ENCODE assay signal across 8 mouse cellular contexts in genomic region chr12:13214345-13215278, GRCm38 (mm10). TPM values are rescaled to one million over a fixed set of nuclear protein-coding genes. Genes with fewer than 3 reads are reported as not detected.
A peak's percentile ranks its signal among the peaks of the same experiment; 100 is the strongest.
DNase-seq lines count a peak whose midpoint lies in the region; ATAC-seq and TF ChIP-seq lines count a peak whose summit lies in the region.

No protein-coding gene starts in this region.

- no peaks in the 10 kb centered on the region for H3K27me3 ChIP-seq in ES-Bruce4 (ENCODE audit: control insufficient read depth, insufficient read depth, low read length, poor library complexity, severe bottlenecking)
- H3K27me3 ChIP-seq in forebrain, embryonic 13.5 days = no peaks in the 10 kb centered on the region
- H3K27me3 ChIP-seq in liver, postnatal 0 days (ENCODE audit: insufficient read depth, low read length) = no peaks in the 10 kb centered on the region

- H3K4me2 ChIP-seq in forebrain, embryonic 13.5 days = peak overlapping the region; percentile 12; the same call in 1 of the 2 replicates
- H3K4me2 ChIP-seq in liver, postnatal 0 days (ENCODE audit: low read depth, low read length) = no peak overlapping the region

- H3K36me3 ChIP-seq in ES-Bruce4 (ENCODE audit: control insufficient read depth, insufficient read depth, low read length, poor library complexity, severe bottlenecking) = peaks cover 13% of the 10 kb centered on the region
- H3K36me3 ChIP-seq in forebrain, embryonic 13.5 days (ENCODE audit: poor library complexity, severe bottlenecking) = peaks cover 27% of the 10 kb centered on the region
- peaks cover 10% of the 10 kb centered on the region for H3K36me3 ChIP-seq in liver, postnatal 0 days (replicated peaks; ENCODE audit: insufficient read depth, low read length)

- DNase-seq in c-Kit-positive CD71-positive TER-119-positive erythroid progenitor cells, embryonic 14.5 days (ENCODE audit: low spot score) = peak; percentile 69
- peak; percentile 83 to 89 for DNase-seq in heart, postnatal 14 days
- DNase-seq in layer of hippocampus, adult 11-12 months (ENCODE audit: low spot score) = peak; percentile 90
- DNase-seq in liver, postnatal 0 days = peak; percentile 82
- peak; percentile 22 to 32 for DNase-seq in thymus, adult 18-20 months

- intact Hi-C loops in heart, postnatal 14 days (cut with DNase I) = loop anchor here (1.0 to 5.0 kb wide), 8 partner anchors 37 to 1037 kb away; no protein-coding TSS in a partner anchor

- no peaks in the 10 kb centered on the region for H3K4me1 ChIP-seq in ES-Bruce4 (ENCODE audit: control insufficient read depth, insufficient read depth, low read length)
- peaks cover 13% of the 10 kb centered on the region for H3K4me1 ChIP-seq in forebrain, embryonic 13.5 days
- peaks cover 9% of the 10 kb centered on the region for H3K4me1 ChIP-seq in liver, postnatal 0 days (ENCODE audit: insufficient read depth)
- H3K4me1 ChIP-seq in olfactory bulb, adult 2 months (ENCODE audit: control insufficient read depth, insufficient read depth, low read length) = peaks cover 16% of the 10 kb centered on the region

- H3K9ac ChIP-seq in ES-Bruce4 (ENCODE audit: low read depth, poor library complexity, severe bottlenecking) = no peak overlapping the region
- no peak overlapping the region for H3K9ac ChIP-seq in forebrain, embryonic 13.5 days
- no peak overlapping the region for H3K9ac ChIP-seq in liver, postnatal 0 days (replicated peaks)

- no peak for TF ChIP-seq EP300 in ES-Bruce4 (IDR thresholded peaks at IDR 0.05; ENCODE audit: insufficient read depth, low read depth, low read length)
- TF ChIP-seq EP300 in liver, postnatal 0 days (IDR thresholded peaks at IDR 0.05; ENCODE audit: low read depth) = no peak

- peak; percentile 93 for ATAC-seq in forebrain, embryonic 13.5 days
- ATAC-seq in liver, postnatal 0 days = peak; percentile 72

- WGBS in forebrain, embryonic 13.5 days = 11% methylated on average over 11 of the region's 11 CpGs
- WGBS in liver, postnatal 0 days (ENCODE audit: insufficient replicate concordance) = 46% methylated on average over 11 of the region's 11 CpGs
- WGBS in olfactory bulb, adult 2 months = 26% methylated on average over 11 of the region's 11 CpGs

- TF ChIP-seq CTCF in ES-Bruce4 (IDR thresholded peaks at IDR 0.05; ENCODE audit: low read depth, low read length) = peak; percentile 90
- peak; percentile 99 for TF ChIP-seq CTCF in liver, postnatal 0 days (IDR thresholded peaks at IDR 0.05; ENCODE audit: low read depth)
- no peak; the same call in 1 of the 2 replicates for TF ChIP-seq CTCF in olfactory bulb, adult 2 months (IDR thresholded peaks at IDR 0.05; ENCODE audit: insufficient read depth, low read depth, low read length)

- H3K4me3 ChIP-seq in ES-Bruce4 (ENCODE audit: low read depth, low read length) = no peak overlapping the region
- no peak overlapping the region for H3K4me3 ChIP-seq in forebrain, embryonic 13.5 days
- no peak overlapping the region for H3K4me3 ChIP-seq in liver, postnatal 0 days (ENCODE audit: low read depth, low read length)
- no peak overlapping the region for H3K4me3 ChIP-seq in olfactory bulb, adult 2 months (ENCODE audit: insufficient read depth, low read depth, low read length)

- no peaks in the 10 kb centered on the region for H3K9me3 ChIP-seq in ES-Bruce4 (replicated peaks; ENCODE audit: control insufficient read depth, insufficient read depth, low read length, poor library complexity, severe bottlenecking)
- no peaks in the 10 kb centered on the region for H3K9me3 ChIP-seq in forebrain, embryonic 13.5 days (replicated peaks)
- H3K9me3 ChIP-seq in liver, postnatal 0 days (ENCODE audit: low read length) = no peaks in the 10 kb centered on the region

- TF ChIP-seq POLR2A in ES-Bruce4 (IDR thresholded peaks at IDR 0.05; ENCODE audit: insufficient read depth, low read length) = no peak
- no peak for TF ChIP-seq POLR2A in olfactory bulb, adult 2 months (IDR thresholded peaks at IDR 0.05; ENCODE audit: insufficient read depth, low read depth, low read length)

- no peak overlapping the region for H3K27ac ChIP-seq in ES-Bruce4 (ENCODE audit: insufficient read depth, low read length)
- H3K27ac ChIP-seq in forebrain, embryonic 13.5 days = peak overlapping the region; percentile 44; the same call in 1 of the 2 replicates
- no peak overlapping the region for H3K27ac ChIP-seq in liver, postnatal 0 days (ENCODE audit: low read depth)
- peak overlapping the region; percentile 1; the same call in 1 of the 2 replicates for H3K27ac ChIP-seq in olfactory bulb, adult 2 months (ENCODE audit: insufficient read depth, low read depth, low read length)

RNA-seq across cellular contexts. Expression of gene Ddx1, which starts 34.4 kb away (rescaled TPM):
- polyA plus RNA-seq in ES-Bruce4 (2011; ENCODE audit: insufficient read depth, insufficient read length, low read depth, missing spikeins) = 235 and 257 TPM in 2 replicates
- 145 and 158 TPM in 2 replicates for polyA plus RNA-seq in forebrain, embryonic 13.5 days (2015; fragmentation: Nextera tagmentation; extraction: Ambion mirVana)
- total RNA-seq in heart, postnatal 14 days (2021) = 10 to 100 TPM; 65.1 to 74.1 TPM
- 46.5 and 48.0 TPM in 2 replicates for polyA plus RNA-seq in liver, postnatal 0 days (2015; fragmentation: Nextera tagmentation; extraction: Ambion mirVana)
- 126 TPM in 1 of 2 replicates, not detected in the other for polyA plus RNA-seq in olfactory bulb, adult 2 months (2012; ENCODE audit: insufficient read depth, insufficient read length, low replicate concordance, missing spikeins)

RNA-seq across cellular contexts. Expression of gene Nbas, which starts 54.3 kb away (rescaled TPM):
- 10.5 TPM in 2 replicates for polyA plus RNA-seq in ES-Bruce4 (2011; ENCODE audit: insufficient read depth, insufficient read length, low read depth, missing spikeins)
- 10.5 and 13.1 TPM in 2 replicates for polyA plus RNA-seq in forebrain, embryonic 13.5 days (2015; fragmentation: Nextera tagmentation; extraction: Ambion mirVana)
- total RNA-seq in heart, postnatal 14 days (2021) = 10 to 100 TPM; 23.0 to 23.4 TPM
- 2.4 and 2.6 TPM in 2 replicates for polyA plus RNA-seq in liver, postnatal 0 days (2015; fragmentation: Nextera tagmentation; extraction: Ambion mirVana)
- polyA plus RNA-seq in olfactory bulb, adult 2 months (2012; ENCODE audit: insufficient read depth, insufficient read length, low replicate concordance, missing spikeins) = not detected in 2 replicates

Comparison
In these comparisons a context has a peak if more than half of its experiments do, and no peak if none do; other contexts are left out.
1. H3K27ac ChIP-seq: peak in forebrain, embryonic 13.5 days (single experiment) and olfactory bulb, adult 2 months (single experiment); none in ES-Bruce4 (single experiment) and liver, postnatal 0 days (single experiment).
2. DNase-seq: peak in every context shown above with its lines; median percentile 90 in layer of hippocampus, adult 11-12 months; 86 in heart, postnatal 14 days; 82 in liver, postnatal 0 days; 69 in c-Kit-positive CD71-positive TER-119-positive erythroid progenitor cells, embryonic 14.5 days; 27 in thymus, adult 18-20 months.